Mouse (Mus musculus) testis, adult 2 months (tissue): ENCODE results near the gene Kif2a. TPM values are rescaled to one million over a fixed set of nuclear protein-coding genes. Genes with fewer than 3 reads are reported as not detected.
A peak's percentile ranks its signal among the peaks of the same experiment; 100 is the strongest.

Source experiments
- H3K27ac ChIP-seq: fragments of 200-500 bp; 2 replicates; pipeline ENCODE4 v1.5.1; 2012; ENCODE audit warnings: low read depth, low read length; ENCODE audit not compliant: control insufficient read depth, insufficient read depth
- H3K27me3 ChIP-seq: fragments of 200-500 bp; 2 replicates; pipeline ENCODE4 v1.6.1; 2012; ENCODE audit warnings: mild to moderate bottlenecking, low read length, moderate library complexity; ENCODE audit not compliant: control insufficient read depth, insufficient read depth
- H3K36me3 ChIP-seq: fragments of 200-500 bp; 2 replicates; pipeline ENCODE4 v1.6.1; 2012; ENCODE audit warnings: mild to moderate bottlenecking, low read length; ENCODE audit not compliant: control insufficient read depth, insufficient read depth
- H3K4me1 ChIP-seq: fragments of 200-500 bp; 2 replicates; pipeline ENCODE4 v1.6.1; 2012; ENCODE audit warnings: low read length; ENCODE audit not compliant: control insufficient read depth, insufficient read depth
- H3K4me3 ChIP-seq: fragments of 200-500 bp; 2 replicates; pipeline ENCODE4 v1.5.1; 2012; ENCODE audit warnings: low read depth, mild to moderate bottlenecking, low read length, moderate library complexity, mixed read lengths; ENCODE audit not compliant: control insufficient read depth
- CTCF ChIP-seq: fragments of 200-500 bp; IDR thresholded peaks from 2 replicates; pipeline ENCODE4 v1.5.1; 2012; ENCODE audit warnings: low read depth, mild to moderate bottlenecking, inconsistent platforms, low read length, moderate library complexity; ENCODE audit not compliant: control insufficient read depth, insufficient read depth, insufficient replicate concordance
- POLR2A ChIP-seq: fragments of 200-500 bp; IDR thresholded peaks from 2 replicates; pipeline ENCODE4 v1.6.1; 2012; ENCODE audit warnings: low read depth, mild to moderate bottlenecking, inconsistent platforms, low read length, moderate library complexity; ENCODE audit not compliant: control insufficient read depth
- polyA plus RNA-seq: library from polyadenylated mRNA; depleted of rRNA; stranded (reverse); fragments of >200 nt; gene quantifications from 2 replicates; pipeline ENCODE4 v1.2.3, GENCODE M21; 2012

Gene Kif2a
- polyA plus RNA-seq, 1 experiment: 54.9 TPM

- TF ChIP-seq CTCF (no peak), POLR2A (no peak)
- Histone ChIP-seq H3K4me1 (no peaks in the 10 kb centered on the region), H3K4me3 (no peak overlapping the region), H3K36me3 (no peaks in the 10 kb centered on the region), H3K27me3 (no peaks in the 10 kb centered on the region), H3K27ac (no peak overlapping the region)
Observed at GRCm38 (mm10) chr13:107035078-107035477, 13.2 kb upstream of the Kif2a start.

- H3K4me3 ChIP-seq: no peak overlapping the region
- no peaks in the 10 kb centered on the region for H3K36me3 ChIP-seq
- TF ChIP-seq POLR2A (no peak), CTCF (no peak)
- no peak overlapping the region for H3K27ac ChIP-seq
- H3K4me1 ChIP-seq: no peaks in the 10 kb centered on the region
- no peaks in the 10 kb centered on the region for H3K27me3 ChIP-seq
Observed at GRCm38 (mm10) chr13:107034028-107034920, 12.3 kb upstream of the Kif2a start.

- H3K36me3 ChIP-seq: no peaks in the 10 kb centered on the region
- TF ChIP-seq CTCF (no peak), POLR2A (no peak)
- no peak overlapping the region for H3K27ac ChIP-seq
- H3K4me1 ChIP-seq: no peaks in the 10 kb centered on the region
- no peaks in the 10 kb centered on the region for H3K27me3 ChIP-seq
- no peak overlapping the region for H3K4me3 ChIP-seq
Observed at GRCm38 (mm10) chr13:107031228-107031627, 9.3 kb upstream of the Kif2a start.

GRCm38 (mm10) chr13:107027218-107027617 lies 5.3 kb upstream of the Kif2a start:
- H3K36me3 ChIP-seq: no peaks in the 10 kb centered on the region
- H3K27ac ChIP-seq: no peak overlapping the region
- H3K27me3 ChIP-seq: no peaks in the 10 kb centered on the region
- no peak for TF ChIP-seq CTCF
- no peak for TF ChIP-seq POLR2A
- no peak overlapping the region for H3K4me3 ChIP-seq
- H3K4me1 ChIP-seq: peaks cover 3% of the 10 kb centered on the region

GRCm38 (mm10) chr13:107025663-107026062 lies 3.7 kb upstream of the Kif2a start:
- TF ChIP-seq POLR2A: no peak
- TF ChIP-seq CTCF: no peak
- peaks cover 3% of the 10 kb centered on the region for H3K4me1 ChIP-seq
- H3K4me3 ChIP-seq: no peak overlapping the region
- no peaks in the 10 kb centered on the region for H3K36me3 ChIP-seq
- no peaks in the 10 kb centered on the region for H3K27me3 ChIP-seq
- no peak overlapping the region for H3K27ac ChIP-seq

GRCm38 (mm10) chr13:107022266-107023171 lies 593 bp upstream of the Kif2a start:
- Histone ChIP-seq H3K27ac (peak overlapping the region; percentile 85), H3K27me3 (no peaks in the 10 kb centered on the region), H3K4me3 (peak overlapping the region; percentile 98), H3K4me1 (peaks cover 3% of the 10 kb centered on the region), H3K36me3 (no peaks in the 10 kb centered on the region; the same call in 1 of the 2 replicates)
- TF ChIP-seq CTCF: no peak
- TF ChIP-seq POLR2A: peak; percentile 52; the same call in 1 of the 2 replicates

GRCm38 (mm10) chr13:107019443-107019842 lies 2.5 kb downstream of the Kif2a start:
- Histone ChIP-seq H3K36me3 (no peaks in the 10 kb centered on the region; the same call in 1 of the 2 replicates), H3K27ac (no peak overlapping the region), H3K27me3 (no peaks in the 10 kb centered on the region), H3K4me3 (no peak overlapping the region), H3K4me1 (peaks cover 3% of the 10 kb centered on the region)
- TF ChIP-seq POLR2A (no peak), CTCF (no peak)
